Mouse (Mus musculus): Measurements from ENCODE around the gene Ncam1.

GRCm38 (mm10) chr9:49606317-49606716, 192.4 kb downstream of the Ncam1 start:
- TF ChIP-seq POLR2A (IDR thresholded peaks at IDR 0.05; ENCODE audit: insufficient read depth, low read depth, low read length) (no peak), CTCF (IDR thresholded peaks at IDR 0.05) (peak; percentile 17)

All from heart, adult 2 months (tissue).